Mouse (Mus musculus) lung, postnatal 4 days (tissue): ENCODE measurements at regions not wholly inside any gene's neighbourhood (a gene's known extent, or its start where the extent isn't known, plus 50 kb on each side); places are given as distances from the start of the nearest gene placed in this dataset.
"Not testable (repeated sequence)": the region's sequence is repeated elsewhere in the genome, so short reads cannot be mapped to it uniquely, and the experiment has no call there.

ENCODE experiments used
- DNase-seq, 2 experiments: peaks; one replicate each; pipeline ENCODE4 v3.0.0; 2021

GRCm38 (mm10) chr7:116681268-116681667 lies 177.1 kb downstream of the Nucb2 start:
- DNase-seq: no peak

GRCm38 (mm10) chr7:116700409-116700808 lies 196.2 kb downstream of the Nucb2 start:
- no peak for DNase-seq

- peak; percentile 73 to 80 for DNase-seq
Measured at GRCm38 (mm10) chr7:116701466-116702342, 197.5 kb downstream of the Nucb2 start.

- no peak for DNase-seq
Measured at GRCm38 (mm10) chr7:116702596-116702995, 198.4 kb downstream of the Nucb2 start.

- DNase-seq: no peak
Measured at GRCm38 (mm10) chr7:116711541-116711940, 207.4 kb downstream of the Nucb2 start.

GRCm38 (mm10) chr7:116713200-116713599 lies 209.0 kb downstream of the Nucb2 start:
- DNase-seq: no peak

GRCm38 (mm10) chr7:116715234-116716046 lies 211.3 kb downstream of the Nucb2 start:
- no peak for DNase-seq

- DNase-seq: no peak
Measured at GRCm38 (mm10) chr7:116728379-116728778, 224.2 kb downstream of the Nucb2 start.

- DNase-seq: no peak
Measured at GRCm38 (mm10) chr7:116729795-116730194, 225.6 kb downstream of the Nucb2 start.

- DNase-seq: no peak
Measured at GRCm38 (mm10) chr7:116735676-116736075, 231.5 kb downstream of the Nucb2 start.

- no peak for DNase-seq
Measured at GRCm38 (mm10) chr7:116736333-116736732, 232.2 kb downstream of the Nucb2 start.

- no peak for DNase-seq
Measured at GRCm38 (mm10) chr7:116738009-116738408, 233.8 kb downstream of the Nucb2 start.

- DNase-seq: no peak
Measured at GRCm38 (mm10) chr7:116754556-116754955, 250.4 kb downstream of the Nucb2 start.

GRCm38 (mm10) chr7:116792181-116792580 lies 288.0 kb downstream of the Nucb2 start:
- not testable (repeated sequence) for DNase-seq

- DNase-seq: no peak
Measured at GRCm38 (mm10) chr7:116808475-116808874, 304.3 kb downstream of the Nucb2 start.

- no peak for DNase-seq
Measured at GRCm38 (mm10) chr7:116816494-116816893, 312.3 kb downstream of the Nucb2 start.

- DNase-seq: no peak
Measured at GRCm38 (mm10) chr7:116817991-116818390, 313.8 kb downstream of the Nucb2 start.

GRCm38 (mm10) chr7:116820613-116821012 lies 316.4 kb downstream of the Nucb2 start:
- no peak for DNase-seq

GRCm38 (mm10) chr7:116842894-116843293 lies 338.7 kb downstream of the Nucb2 start:
- no peak for DNase-seq

GRCm38 (mm10) chr7:116847846-116848730 lies 343.9 kb downstream of the Nucb2 start:
- DNase-seq: no peak

- DNase-seq: no peak
Measured at GRCm38 (mm10) chr7:116853351-116853750, 349.2 kb downstream of the Nucb2 start.

GRCm38 (mm10) chr7:116857141-116857540 lies 353.0 kb downstream of the Nucb2 start:
- no peak for DNase-seq

GRCm38 (mm10) chr7:116857744-116858143 lies 353.6 kb downstream of the Nucb2 start:
- DNase-seq: no peak
